Mouse (Mus musculus) ovary, adult 2 months (tissue): ENCODE measurements around the gene Fyb. TPM values are rescaled to one million over a fixed set of nuclear protein-coding genes. Genes with fewer than 3 reads are reported as not detected.

Source experiments
- polyA plus RNA-seq: library from polyadenylated mRNA; depleted of rRNA; stranded (reverse); fragments of >200 nt; gene quantifications from 2 replicates; pipeline ENCODE4 v1.2.3, GENCODE M21; 2012; rRNA removed

Fyb gene
- polyA plus RNA-seq, result 133 and 166 TPM in 2 replicates

GRCm38 (mm10) chr15:6522653-6523167, at the start of gene Fyb:
TSS of gene Fyb (plus strand) at chr15:6522853.

GRCm38 (mm10) chr15:6707936-6708525, 185.4 kb downstream of the Fyb start, which contains the start of gene Rictor:
TSS of gene Rictor (plus strand) at chr15:6708379.

Other genes with a start within 250 kb of the Fyb start
- 46.6 and 92.6 TPM in 2 replicates for gene Dab2, start 223.1 kb upstream of the Fyb start, polyA plus RNA-seq
- not detected in 2 replicates for gene C9, start 77.5 kb upstream of the Fyb start, polyA plus RNA-seq
- 5.2 and 6.0 TPM in 2 replicates for gene Rictor, start 185.5 kb downstream of the Fyb start, polyA plus RNA-seq